Mouse (Mus musculus): ENCODE measurements at regions not wholly inside any gene's neighbourhood (a gene's known extent, or its start where the extent isn't known, plus 50 kb on each side); places are given as distances from the start of the nearest gene placed in this dataset.

DNA sequence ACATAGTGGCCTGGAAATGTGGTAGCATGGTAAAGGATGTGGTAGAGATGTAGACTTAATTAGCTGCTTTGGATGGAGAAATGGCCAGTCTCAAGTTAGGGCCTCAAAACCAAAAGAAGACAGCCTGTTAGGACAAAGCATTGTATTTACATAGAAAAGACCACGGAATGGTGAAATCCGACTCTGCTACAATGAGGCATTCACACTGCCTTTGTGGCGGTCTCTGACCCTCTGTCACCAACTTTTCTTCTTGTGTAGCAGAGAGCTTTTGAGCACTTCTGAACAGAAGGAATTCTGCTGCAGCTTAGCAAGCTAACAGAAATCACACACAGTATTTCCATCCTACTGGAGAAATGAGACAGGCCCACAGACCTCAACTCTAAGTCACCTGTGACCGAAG is 177.7 kb downstream of the Arrdc4 start:
- H3K36me3 ChIP-seq, result no peaks in the 10 kb centered on the region
- no peaks in the 10 kb centered on the region for H3K27me3 ChIP-seq (replicated peaks)
- H3K4me1 ChIP-seq (replicated peaks), result peaks cover 10% of the 10 kb centered on the region
- peaks cover 4% of the 10 kb centered on the region; the same call in 1 of the 2 replicates for H3K9me3 ChIP-seq (replicated peaks)
- H3K4me3 ChIP-seq, result no peak overlapping the region
- no peak overlapping the region for H3K27ac ChIP-seq (ENCODE audit: poor library complexity, severe bottlenecking)
- H3K9ac ChIP-seq, result no peak overlapping the region
- H3K4me2 ChIP-seq, result peak overlapping the region; percentile 50; the same call in 1 of the 2 replicates
- ATAC-seq (ENCODE audit: insufficient number of reproducible peaks, low FRiP score), result no peak
- WGBS, result 59% methylated on average over 4 of the region's 4 CpGs

DNA sequence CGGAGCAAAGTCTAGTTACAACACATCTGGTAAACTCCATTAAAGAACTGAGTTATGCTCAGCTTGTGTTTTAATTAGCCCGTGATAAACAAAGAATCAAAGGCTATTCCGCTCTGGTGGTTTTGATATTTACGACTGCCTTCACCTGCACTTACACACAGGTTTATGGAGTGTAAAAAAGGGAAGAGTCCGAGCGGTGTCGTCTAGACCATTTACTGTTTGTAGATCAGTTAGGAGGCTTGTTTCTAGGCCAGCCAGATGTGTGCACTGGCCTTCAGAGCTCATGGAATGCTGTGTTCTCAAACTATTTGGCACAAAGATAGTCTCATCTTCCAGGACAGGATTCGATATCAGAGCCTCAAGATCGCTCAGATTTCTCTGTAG is 180.9 kb downstream of the Arrdc4 start:
- no peak for ATAC-seq (ENCODE audit: insufficient number of reproducible peaks, low FRiP score)
- Histone ChIP-seq H3K4me2 (no peak overlapping the region), H3K9me3 (replicated peaks) (peaks cover 5% of the 10 kb centered on the region; the same call in 1 of the 2 replicates)

DNA sequence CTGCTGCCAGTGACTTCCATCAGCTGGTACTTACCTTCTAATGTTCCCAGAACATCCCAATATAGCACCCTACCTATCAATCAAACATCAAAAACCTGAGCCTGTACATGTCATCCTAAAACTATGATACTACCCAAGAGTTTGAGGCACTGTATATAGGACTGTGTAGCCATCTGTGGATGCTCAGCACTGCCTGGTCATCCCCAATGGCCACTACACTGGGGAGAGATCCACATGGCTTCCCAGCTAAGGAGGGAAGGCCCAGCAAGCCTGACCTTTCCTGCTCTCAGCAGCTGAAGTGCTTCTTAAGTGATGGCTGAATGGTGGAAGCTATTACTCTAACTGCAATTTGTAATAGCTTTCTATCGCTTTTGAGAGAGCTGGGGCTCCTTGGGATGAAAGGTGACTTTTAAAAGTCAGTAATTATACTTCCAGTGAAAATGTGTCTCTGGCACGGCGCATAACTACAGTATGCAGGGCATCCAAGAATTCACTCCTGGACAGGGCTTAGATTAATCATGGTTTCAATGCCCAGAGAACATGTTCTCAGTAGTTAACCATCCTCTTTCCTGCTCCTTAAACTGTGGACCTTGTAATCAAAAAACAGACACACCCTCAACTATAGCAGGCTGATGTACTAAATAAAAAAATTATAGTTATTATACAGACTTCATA is 181.5 kb downstream of the Arrdc4 start:
- WGBS, result 87% methylated on average over 3 of the region's 3 CpGs
- no peak overlapping the region for H3K4me3 ChIP-seq
- H3K9me3 ChIP-seq (replicated peaks), result peaks cover 5% of the 10 kb centered on the region; the same call in 1 of the 2 replicates
- no peaks in the 10 kb centered on the region for H3K36me3 ChIP-seq
- no peak overlapping the region for H3K9ac ChIP-seq
- H3K27me3 ChIP-seq (replicated peaks), result no peaks in the 10 kb centered on the region
- peaks cover 10% of the 10 kb centered on the region for H3K4me1 ChIP-seq (replicated peaks)
- no peak for ATAC-seq (ENCODE audit: insufficient number of reproducible peaks, low FRiP score)
- no peak overlapping the region for H3K27ac ChIP-seq (ENCODE audit: poor library complexity, severe bottlenecking)
- no peak overlapping the region for H3K4me2 ChIP-seq

More for the DNA sequence above, 180.9 kb downstream of the Arrdc4 start:
- Histone ChIP-seq H3K27me3 (replicated peaks) (no peaks in the 10 kb centered on the region), H3K4me1 (replicated peaks) (peaks cover 10% of the 10 kb centered on the region), H3K9ac (no peak overlapping the region), H3K4me3 (no peak overlapping the region), H3K36me3 (no peaks in the 10 kb centered on the region), H3K27ac (ENCODE audit: poor library complexity, severe bottlenecking) (no peak overlapping the region)
- 85% methylated on average over 9 of the region's 9 CpGs for WGBS

DNA sequence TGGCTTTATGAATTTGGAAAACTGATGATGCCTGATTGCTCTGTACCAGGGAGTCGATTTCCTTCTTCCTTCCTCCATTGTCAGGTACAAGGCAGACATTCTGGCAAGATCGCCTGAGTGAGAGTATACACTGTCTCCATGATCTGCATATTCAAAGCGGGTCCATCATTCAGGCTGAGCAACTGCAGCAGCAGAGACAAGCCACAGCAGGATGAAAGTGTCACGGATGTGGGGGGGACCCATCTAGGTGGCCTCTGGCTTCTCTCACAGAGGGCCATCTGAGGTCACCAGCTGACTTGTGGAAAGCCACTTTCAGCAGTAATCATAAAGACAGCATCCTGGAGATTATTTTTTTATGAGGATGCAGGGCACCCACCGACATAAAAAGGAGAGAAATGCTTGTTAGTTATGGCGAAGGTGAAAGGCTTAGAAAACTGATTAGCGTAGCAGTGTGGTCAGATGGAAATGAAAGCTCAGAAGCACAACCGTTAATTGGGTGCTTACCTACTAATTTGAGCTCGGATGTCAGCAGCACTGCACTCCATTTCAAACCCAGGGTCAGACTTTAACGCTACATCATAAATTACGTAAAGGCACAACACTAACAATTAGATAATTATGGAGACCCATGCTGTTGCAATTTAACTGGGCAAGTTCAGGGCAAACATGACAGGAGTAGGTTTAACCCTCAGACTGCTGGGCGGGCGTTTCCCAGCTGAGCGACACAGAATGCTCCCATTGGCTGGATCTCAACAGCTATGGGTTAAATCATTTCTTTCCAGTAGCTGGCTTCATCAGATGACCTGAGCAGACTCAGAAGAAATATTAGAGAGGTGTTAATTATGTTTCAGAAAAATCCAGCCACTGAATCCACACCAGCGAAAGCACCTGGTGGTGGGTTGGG is 189.3 kb downstream of the Arrdc4 start:
- no peaks in the 10 kb centered on the region for H3K9me3 ChIP-seq (replicated peaks)
- H3K27ac ChIP-seq (ENCODE audit: poor library complexity, severe bottlenecking), result no peak overlapping the region
- H3K9ac ChIP-seq, result no peak overlapping the region
- no peak for ATAC-seq (ENCODE audit: insufficient number of reproducible peaks, low FRiP score)
- H3K4me3 ChIP-seq, result no peak overlapping the region
- H3K4me2 ChIP-seq, result no peak overlapping the region
- H3K27me3 ChIP-seq (replicated peaks), result no peaks in the 10 kb centered on the region
- peaks cover 4% of the 10 kb centered on the region; the same call in 1 of the 2 replicates for H3K4me1 ChIP-seq (replicated peaks)
- 72% methylated on average over 15 of the region's 15 CpGs for WGBS
- no peaks in the 10 kb centered on the region for H3K36me3 ChIP-seq

DNA sequence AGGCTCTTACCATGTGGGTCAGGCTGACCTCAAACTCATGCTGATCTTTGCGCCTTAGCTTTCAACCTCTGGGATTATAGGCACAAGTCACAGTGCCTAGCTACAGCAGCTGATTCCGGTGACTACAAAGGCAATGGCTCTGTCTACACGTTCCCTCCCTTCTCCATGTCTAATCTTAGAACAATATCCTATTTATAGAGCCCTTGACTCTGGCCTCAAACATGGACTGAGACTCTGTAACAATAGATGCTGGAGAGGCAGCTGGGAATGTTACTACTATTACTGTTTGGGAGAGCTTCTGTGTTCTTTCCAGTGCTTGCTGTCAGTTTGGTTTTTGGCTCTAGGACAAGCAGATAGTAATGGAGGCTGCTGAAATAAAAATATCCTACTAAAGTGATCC is 198.7 kb downstream of the Arrdc4 start:
- Histone ChIP-seq H3K4me1 (replicated peaks) (peaks cover 17% of the 10 kb centered on the region), H3K9me3 (replicated peaks) (no peaks in the 10 kb centered on the region), H3K27me3 (replicated peaks) (no peaks in the 10 kb centered on the region), H3K27ac (ENCODE audit: poor library complexity, severe bottlenecking) (peak overlapping the region; percentile 90), H3K36me3 (no peaks in the 10 kb centered on the region), H3K9ac (no peak overlapping the region), H3K4me2 (no peak overlapping the region), H3K4me3 (no peak overlapping the region)
- ATAC-seq (ENCODE audit: insufficient number of reproducible peaks, low FRiP score), result peak; percentile 61; the same call in 1 of the 2 replicates
- WGBS, result 16% methylated on average over 3 of the region's 3 CpGs

DNA sequence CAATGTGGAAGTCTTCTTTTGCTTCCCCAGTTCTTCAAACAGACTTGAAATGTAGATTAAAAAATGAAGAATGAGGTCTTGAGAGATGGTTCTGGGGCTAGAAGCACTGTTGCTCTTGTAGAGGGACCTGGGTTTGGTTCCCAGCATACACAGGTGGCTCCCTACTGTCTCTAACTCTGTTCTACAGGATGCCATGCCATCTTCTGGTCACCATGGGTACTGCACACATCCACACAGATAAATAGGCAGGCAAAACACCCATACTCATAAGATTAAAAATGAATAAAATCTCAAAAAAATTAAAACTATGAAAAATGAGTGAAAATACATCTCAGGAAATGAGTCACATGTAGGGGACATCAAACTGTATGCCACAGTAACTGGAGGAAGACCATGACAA is 200.9 kb downstream of the Arrdc4 start:
- H3K4me2 ChIP-seq, result no peak overlapping the region
- no peaks in the 10 kb centered on the region for H3K27me3 ChIP-seq (replicated peaks)
- H3K4me1 ChIP-seq (replicated peaks), result peaks cover 17% of the 10 kb centered on the region
- no peak overlapping the region for H3K4me3 ChIP-seq
- H3K9me3 ChIP-seq (replicated peaks), result no peaks in the 10 kb centered on the region
- no peak for ATAC-seq (ENCODE audit: insufficient number of reproducible peaks, low FRiP score)
- H3K9ac ChIP-seq, result no peak overlapping the region
- no peaks in the 10 kb centered on the region for H3K36me3 ChIP-seq
- H3K27ac ChIP-seq (ENCODE audit: poor library complexity, severe bottlenecking), result no peak overlapping the region

DNA sequence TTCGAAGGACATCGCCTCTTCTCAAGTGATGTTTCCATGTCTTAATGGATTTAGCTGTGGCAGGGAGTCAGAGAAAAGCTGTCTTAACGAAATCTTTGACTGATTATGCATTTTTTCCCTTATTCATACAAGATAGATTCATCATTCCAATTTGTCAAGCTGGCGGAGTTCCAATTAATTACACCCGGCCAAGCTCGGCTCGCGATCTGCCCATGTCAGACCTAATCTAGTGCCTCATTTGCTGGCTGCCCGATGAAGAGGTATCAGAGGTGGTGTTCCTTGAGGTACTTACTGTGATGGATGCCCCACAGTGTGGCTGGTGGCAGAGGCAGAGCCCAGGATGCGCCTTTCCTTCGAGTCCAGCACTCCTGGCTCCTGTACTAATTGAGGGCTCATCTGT is 204.9 kb downstream of the Arrdc4 start:
- no peak overlapping the region for H3K4me3 ChIP-seq
- no peaks in the 10 kb centered on the region for H3K36me3 ChIP-seq
- no peak for ATAC-seq (ENCODE audit: insufficient number of reproducible peaks, low FRiP score)
- H3K27me3 ChIP-seq (replicated peaks), result no peaks in the 10 kb centered on the region
- no peak overlapping the region for H3K9ac ChIP-seq
- H3K4me1 ChIP-seq (replicated peaks), result peaks cover 4% of the 10 kb centered on the region
- H3K27ac ChIP-seq (ENCODE audit: poor library complexity, severe bottlenecking), result no peak overlapping the region
- WGBS, result 79% methylated on average over 11 of the region's 11 CpGs
- H3K9me3 ChIP-seq (replicated peaks), result no peaks in the 10 kb centered on the region
- H3K4me2 ChIP-seq, result no peak overlapping the region

DNA sequence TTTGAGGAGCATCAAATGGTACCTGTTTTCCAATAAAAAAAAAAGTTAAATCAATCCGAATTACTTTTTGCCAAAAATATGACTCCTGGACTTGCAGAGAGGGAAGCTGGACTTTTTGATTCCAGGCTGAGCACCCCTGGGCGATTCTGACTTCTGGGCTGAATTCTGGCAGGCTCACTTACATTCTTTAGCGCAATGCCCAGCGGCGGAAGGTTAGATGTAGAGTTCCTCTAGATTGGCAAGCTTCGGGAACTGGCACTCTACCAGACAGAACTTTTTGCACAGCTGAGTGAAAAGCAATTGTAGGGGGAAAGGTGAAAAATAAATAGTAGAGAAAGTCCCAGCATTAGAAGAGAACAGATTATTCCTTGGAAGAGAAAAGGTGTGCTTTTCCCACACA is 235.5 kb downstream of the Fam169b start:
- no peak overlapping the region for H3K4me3 ChIP-seq
- H3K9me3 ChIP-seq (replicated peaks), result no peaks in the 10 kb centered on the region
- H3K27ac ChIP-seq (ENCODE audit: poor library complexity, severe bottlenecking), result no peak overlapping the region
- H3K4me1 ChIP-seq (replicated peaks), result 0 out of 2 replicates have a peak, but pooled peaks cover 4% of the 10 kb centered on the region
- 80% methylated on average over 6 of the region's 6 CpGs for WGBS
- ATAC-seq (ENCODE audit: insufficient number of reproducible peaks, low FRiP score), result no peak
- H3K36me3 ChIP-seq, result no peaks in the 10 kb centered on the region
- H3K9ac ChIP-seq, result no peak overlapping the region
- H3K27me3 ChIP-seq (replicated peaks), result no peaks in the 10 kb centered on the region
- H3K4me2 ChIP-seq, result no peak overlapping the region

DNA sequence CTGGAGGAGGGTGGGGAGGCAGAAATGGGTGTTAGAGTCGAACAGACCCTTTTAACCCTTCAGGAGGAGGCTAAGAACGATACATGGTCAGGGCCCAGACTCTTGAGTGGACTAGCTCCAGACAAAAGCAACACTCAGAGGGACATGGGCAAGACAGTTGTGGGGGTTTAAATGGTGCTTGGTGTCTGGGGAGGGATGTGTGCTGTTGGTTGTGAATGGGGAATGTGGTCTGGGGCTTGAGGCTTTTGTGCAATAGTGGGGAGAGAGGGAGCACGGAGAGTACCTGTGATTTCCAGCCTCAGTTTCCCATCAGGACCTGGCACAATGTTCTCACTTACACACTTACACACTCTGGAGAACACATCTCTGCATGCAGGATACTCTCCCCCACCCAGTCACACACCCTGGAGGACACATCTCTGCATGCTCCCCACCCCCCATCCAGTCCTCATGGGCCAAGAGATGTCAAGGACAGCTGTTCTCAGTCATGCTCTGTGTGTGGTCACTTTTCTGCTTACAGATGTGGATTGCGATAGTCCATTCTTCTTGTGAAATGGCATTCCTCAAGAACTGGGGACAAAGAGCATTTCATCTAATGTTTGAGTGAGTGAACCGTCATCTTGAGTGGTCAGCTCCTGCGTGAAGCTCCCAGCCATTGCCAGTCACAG is 217.6 kb downstream of the Fam169b start:
- WGBS, result 77% methylated on average over 6 of the region's 6 CpGs
- Histone ChIP-seq H3K4me2 (no peak overlapping the region), H3K27me3 (replicated peaks) (0 out of 2 replicates have a peak, but pooled peaks cover 4% of the 10 kb centered on the region), H3K4me3 (no peak overlapping the region), H3K9me3 (replicated peaks) (no peaks in the 10 kb centered on the region), H3K9ac (no peak overlapping the region), H3K27ac (ENCODE audit: poor library complexity, severe bottlenecking) (no peak overlapping the region), H3K4me1 (replicated peaks) (no peaks in the 10 kb centered on the region), H3K36me3 (no peaks in the 10 kb centered on the region)
- no peak for ATAC-seq (ENCODE audit: insufficient number of reproducible peaks, low FRiP score)

DNA sequence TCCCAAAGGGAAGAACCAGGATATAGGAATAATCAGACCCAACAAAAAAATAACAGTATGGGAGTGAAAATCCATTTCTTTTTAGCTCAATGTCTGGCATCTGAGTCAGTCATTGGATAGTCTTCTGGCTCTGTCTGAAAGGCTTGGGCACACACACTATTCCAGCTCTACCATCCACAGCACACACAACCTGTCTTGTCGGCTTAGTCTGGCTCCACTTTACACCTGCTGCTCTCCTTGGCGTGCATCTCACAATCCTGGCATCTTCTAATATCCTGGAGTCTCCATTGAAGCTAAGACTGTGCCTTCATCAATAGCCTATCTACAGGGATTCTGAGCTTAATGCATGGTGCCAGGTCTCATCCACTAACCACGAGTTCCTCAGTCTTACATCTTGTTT is 213.0 kb downstream of the Fam169b start:
- ATAC-seq (ENCODE audit: insufficient number of reproducible peaks, low FRiP score), result no peak
- Histone ChIP-seq H3K9ac (no peak overlapping the region), H3K4me3 (no peak overlapping the region), H3K4me1 (replicated peaks) (no peaks in the 10 kb centered on the region), H3K27me3 (replicated peaks) (peaks cover 18% of the 10 kb centered on the region; the same call in 1 of the 2 replicates), H3K4me2 (no peak overlapping the region), H3K9me3 (replicated peaks) (no peaks in the 10 kb centered on the region), H3K36me3 (no peaks in the 10 kb centered on the region), H3K27ac (ENCODE audit: poor library complexity, severe bottlenecking) (no peak overlapping the region)
- WGBS, result 77% methylated on average over 3 of the region's 3 CpGs

DNA sequence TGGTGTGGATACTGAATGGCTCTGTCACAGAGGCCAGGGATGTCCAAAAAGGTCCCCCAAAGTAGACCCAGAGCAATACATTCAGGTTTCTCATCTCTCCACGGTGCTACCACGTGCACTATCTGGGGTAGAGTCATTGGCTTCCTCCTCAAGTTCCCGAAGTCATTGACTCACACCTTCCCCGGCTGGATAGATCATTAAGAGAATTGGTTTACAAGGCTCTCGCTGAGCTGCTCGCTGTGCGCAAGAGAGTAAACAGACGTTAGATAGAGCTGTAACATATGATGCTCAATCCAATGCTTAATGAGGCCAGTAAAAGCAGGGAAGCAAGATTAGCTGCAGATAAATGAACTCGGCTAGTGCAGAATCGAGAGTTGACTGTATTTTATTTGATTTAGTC is 208.9 kb downstream of the Fam169b start:
- Histone ChIP-seq H3K9me3 (replicated peaks) (no peaks in the 10 kb centered on the region), H3K9ac (no peak overlapping the region), H3K4me1 (replicated peaks) (0 out of 2 replicates have a peak, but pooled peaks cover 3% of the 10 kb centered on the region), H3K4me3 (no peak overlapping the region), H3K4me2 (no peak overlapping the region), H3K27ac (ENCODE audit: poor library complexity, severe bottlenecking) (no peak overlapping the region), H3K27me3 (replicated peaks) (peaks cover 22% of the 10 kb centered on the region; the same call in 1 of the 2 replicates), H3K36me3 (no peaks in the 10 kb centered on the region)
- no peak for ATAC-seq (ENCODE audit: insufficient number of reproducible peaks, low FRiP score)
- 68% methylated on average over 10 of the region's 10 CpGs for WGBS

All from heart, embryonic 12.5 days (tissue).